ENCODE assay signal across 20 mouse cellular contexts in the genomic region with DNA sequence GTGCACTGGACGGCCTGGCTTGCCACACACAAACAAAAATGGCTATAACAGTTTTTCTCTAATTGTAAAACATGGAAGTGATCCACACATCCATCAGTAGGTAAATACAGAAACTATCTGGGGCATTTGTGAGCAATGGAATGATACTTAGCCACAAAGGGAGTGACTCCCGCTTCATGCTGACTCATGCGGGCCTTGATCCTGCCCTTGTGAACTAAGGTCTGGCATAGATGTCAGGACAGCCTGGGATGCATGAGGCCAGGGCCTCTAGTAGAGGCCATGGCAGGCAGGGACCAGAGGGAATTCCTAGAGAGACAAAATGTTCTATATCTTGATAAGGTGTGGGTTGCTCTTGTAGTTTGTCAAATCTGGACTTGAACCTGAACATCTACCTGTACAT. TPM values are rescaled to one million over a fixed set of nuclear protein-coding genes. Genes with fewer than 3 reads are reported as not detected.
A peak's percentile ranks its signal among the peaks of the same experiment; 100 is the strongest.
DNase-seq lines count a peak whose midpoint lies in the region; ATAC-seq and TF ChIP-seq lines count a peak whose summit lies in the region.
"Had no signal": no experiment of that assay in that cellular context is flagged by ENCODE, and none has a peak within 500 bp of the region (broad histone marks: within the 10 kb centered on the region; RNA-seq: fewer than 3 reads in every experiment).

No protein-coding gene starts in this region.

- H3K27me3 ChIP-seq in heart, embryonic 12.5 days (replicated peaks), result no peaks in the 10 kb centered on the region
- no peaks in the 10 kb centered on the region for H3K27me3 ChIP-seq in liver, postnatal 0 days (ENCODE audit: insufficient read depth, low read length)
- H3K27me3 ChIP-seq in forebrain, embryonic 10.5 days (ENCODE audit: poor library complexity, severe bottlenecking), result no peaks in the 10 kb centered on the region
- H3K27me3 ChIP-seq: embryonic facial prominence, embryonic 13.5 days; hindbrain, embryonic 15.5 days; limb, embryonic 12.5 days had no signal

- H3K4me1 ChIP-seq in heart, embryonic 12.5 days (replicated peaks), result no peaks in the 10 kb centered on the region
- H3K4me1 ChIP-seq in liver, postnatal 0 days (ENCODE audit: insufficient read depth), result peaks cover 14% of the 10 kb centered on the region
- H3K4me1 ChIP-seq in forebrain, embryonic 10.5 days, result no peaks in the 10 kb centered on the region
- H3K4me1 ChIP-seq: embryonic facial prominence, embryonic 13.5 days; hindbrain, embryonic 15.5 days; limb, embryonic 12.5 days; midbrain, embryonic 10.5 days had no signal

- no peaks in the 10 kb centered on the region for H3K9me3 ChIP-seq in heart, embryonic 12.5 days (replicated peaks)
- H3K9me3 ChIP-seq in liver, postnatal 0 days (ENCODE audit: low read length), result no peaks in the 10 kb centered on the region
- no peaks in the 10 kb centered on the region for H3K9me3 ChIP-seq in forebrain, embryonic 10.5 days
- H3K9me3 ChIP-seq: embryonic facial prominence, embryonic 13.5 days; hindbrain, embryonic 15.5 days; limb, embryonic 12.5 days; midbrain, embryonic 10.5 days had no signal

- 89% methylated on average over 3 of the region's 3 CpGs for WGBS in heart, embryonic 12.5 days
- WGBS in liver, postnatal 0 days (ENCODE audit: insufficient replicate concordance), result 84% methylated on average over 3 of the region's 3 CpGs
- 92% methylated on average over 3 of the region's 3 CpGs for WGBS in forebrain, embryonic 10.5 days

- H3K4me3 ChIP-seq in heart, embryonic 12.5 days, result no peak overlapping the region
- H3K4me3 ChIP-seq in liver, postnatal 0 days (ENCODE audit: low read depth, low read length), result no peak overlapping the region
- H3K4me3 ChIP-seq in forebrain, embryonic 10.5 days, result no peak overlapping the region
- H3K4me3 ChIP-seq: embryonic facial prominence, embryonic 13.5 days; gastrocnemius, adult 2 months; heart, adult 2 months; hindbrain, embryonic 15.5 days; limb, embryonic 12.5 days; midbrain, embryonic 10.5 days had no signal

- H3K9ac ChIP-seq in heart, embryonic 12.5 days, result no peak overlapping the region
- no peak overlapping the region for H3K9ac ChIP-seq in liver, postnatal 0 days (replicated peaks)
- H3K9ac ChIP-seq: embryonic facial prominence, embryonic 13.5 days; hindbrain, embryonic 15.5 days; limb, embryonic 12.5 days had no signal

- no peak overlapping the region for H3K27ac ChIP-seq in heart, embryonic 12.5 days (ENCODE audit: poor library complexity, severe bottlenecking)
- H3K27ac ChIP-seq in liver, postnatal 0 days (ENCODE audit: low read depth), result peak overlapping the region; percentile 58; the same call in 1 of the 2 replicates
- H3K27ac ChIP-seq in forebrain, embryonic 10.5 days, result no peak overlapping the region
- H3K27ac ChIP-seq: embryonic facial prominence, embryonic 13.5 days; gastrocnemius, adult 2 months; heart, adult 2 months; hindbrain, embryonic 15.5 days; limb, embryonic 12.5 days; midbrain, embryonic 10.5 days had no signal

- no peak for DNase-seq in heart, postnatal 4 days
- DNase-seq in adrenal gland, adult 2 months, result peak; percentile 88
- DNase-seq in liver, postnatal 0 days, result no peak
- no peak for DNase-seq in right cerebral cortex, postnatal 25 days
- no peak for DNase-seq in forebrain, embryonic 10.5 days (ENCODE audit: extremely low spot score, low spot score)
- no peak for DNase-seq in kidney, postnatal 25 days
- DNase-seq: B cell, adult 2 months; gastrocnemius, adult 2 months; heart, adult 2 months; heart, postnatal 14 days; kidney, adult 2 months; lung, postnatal 14 days; right cerebral cortex, postnatal 14 days had no signal

- no peak overlapping the region for H3K4me2 ChIP-seq in heart, embryonic 12.5 days
- H3K4me2 ChIP-seq in liver, postnatal 0 days (ENCODE audit: low read depth, low read length), result no peak overlapping the region
- H3K4me2 ChIP-seq: embryonic facial prominence, embryonic 13.5 days; hindbrain, embryonic 15.5 days; limb, embryonic 12.5 days had no signal

- TF ChIP-seq EP300 in liver, postnatal 0 days (IDR thresholded peaks at IDR 0.05; ENCODE audit: low read depth), result no peak

- ATAC-seq in heart, embryonic 12.5 days (ENCODE audit: insufficient number of reproducible peaks, low FRiP score), result peak; percentile 67
- peak; percentile 81 for ATAC-seq in erythroid progenitor cell, adult 5-6 weeks (replicated peaks; ENCODE audit: low FRiP score, poor library complexity, severe bottlenecking)
- peak; percentile 78 for ATAC-seq in liver, postnatal 0 days
- ATAC-seq: forebrain, embryonic 16.5 days had no signal

- peaks cover 16% of the 10 kb centered on the region for H3K36me3 ChIP-seq in heart, embryonic 12.5 days
- peaks cover 19% of the 10 kb centered on the region for H3K36me3 ChIP-seq in liver, postnatal 0 days (replicated peaks; ENCODE audit: insufficient read depth, low read length)
- peaks cover 37% of the 10 kb centered on the region for H3K36me3 ChIP-seq in forebrain, embryonic 10.5 days (replicated peaks)

- no peak for TF ChIP-seq CTCF in liver, postnatal 0 days (IDR thresholded peaks at IDR 0.05; ENCODE audit: low read depth)

RNA-seq across cellular contexts. Expression of gene Ankrd9, which starts 25.4 kb away (rescaled TPM):
- 13.2 and 14.2 TPM in 2 replicates for polyA plus RNA-seq in heart, embryonic 12.5 days (2016; fragmentation: Nextera tagmentation; extraction: Ambion mirVana)
- 10 to 100 TPM; 22.4 to 28.0 TPM for total RNA-seq in heart, postnatal 4 days (2021)
- total RNA-seq in adrenal gland, adult 2 months (2021), result 10 to 100 TPM; 30.4 to 42.7 TPM
- polyA plus RNA-seq in adrenal gland, adult 2 months (2012; rRNA removed), result 90.6 and 110 TPM in 2 replicates
- 8.4 and 13.3 TPM in 2 replicates for total RNA-seq in erythroid progenitor cell, adult 5-6 weeks (2015; ENCODE audit: low replicate concordance)
- total RNA-seq in erythroid progenitor cell, adult 5-6 weeks (2017; ENCODE audit: low replicate concordance), result 18.3 and 20.3 TPM in 2 replicates
- polyA plus RNA-seq in liver, postnatal 0 days (2015; fragmentation: Nextera tagmentation; extraction: Ambion mirVana), result 15.9 and 16.5 TPM in 2 replicates
- polyA plus RNA-seq in forebrain, embryonic 10.5 days (2016; fragmentation: Nextera tagmentation; extraction: Ambion mirVana), result 20.4 and 20.8 TPM in 2 replicates
